Mouse (Mus musculus) inflammation-experienced regulatory T-cells, adult 6 months (primary cell): ENCODE results near the gene Prss41. TPM values are rescaled to one million over a fixed set of nuclear protein-coding genes. Genes with fewer than 3 reads are reported as not detected.

Source experiments
- ATAC-seq: one replicate; pipeline ENCODE4 v1.8.0; 2017
- polyA plus RNA-seq, 3 experiments: library from polyadenylated mRNA; unstranded; fragments of 100-300 nt; shearing (Covaris generic); gene quantifications; one replicate each; pipeline ENCODE4 v1.2.1; 2017

Gene Prss41
- polyA plus RNA-seq, 3 experiments from 2014 or later = 3.9 to 19.1 (median 13.6) TPM

GRCm38 (mm10) chr17:23825591-23825990 lies 18.4 kb downstream of the Prss41 start:
- ATAC-seq = no peak

- no peak for ATAC-seq
Observed at GRCm38 (mm10) chr17:23823614-23824013, 20.4 kb downstream of the Prss41 start.

GRCm38 (mm10) chr17:23823018-23823417 lies 21.0 kb downstream of the Prss41 start:
- ATAC-seq = no peak

- ATAC-seq = no peak
Observed at GRCm38 (mm10) chr17:23822094-23822493, 21.9 kb downstream of the Prss41 start.

- no peak for ATAC-seq
Observed at GRCm38 (mm10) chr17:23820731-23821130, 23.2 kb downstream of the Prss41 start.

GRCm38 (mm10) chr17:23819235-23819634 lies 24.7 kb downstream of the Prss41 start:
- no peak for ATAC-seq

GRCm38 (mm10) chr17:23818579-23818978 lies 25.4 kb downstream of the Prss41 start:
- ATAC-seq = no peak

GRCm38 (mm10) chr17:23815641-23816040 lies 28.3 kb downstream of the Prss41 start:
- no peak for ATAC-seq

GRCm38 (mm10) chr17:23807918-23808317 lies 36.1 kb downstream of the Prss41 start:
- ATAC-seq = no peak

- no peak for ATAC-seq
Observed at GRCm38 (mm10) chr17:23806867-23807266, 37.1 kb downstream of the Prss41 start.

- peak; percentile 8 for ATAC-seq
Observed at GRCm38 (mm10) chr17:23804426-23805085, 39.4 kb downstream of the Prss41 start.

- no peak for ATAC-seq
Observed at GRCm38 (mm10) chr17:23803366-23804041, 40.5 kb downstream of the Prss41 start.

GRCm38 (mm10) chr17:23802746-23803365 lies 41.1 kb downstream of the Prss41 start:
- peak; percentile 87 for ATAC-seq

GRCm38 (mm10) chr17:23801627-23802026 lies 42.3 kb downstream of the Prss41 start:
- ATAC-seq = no peak

GRCm38 (mm10) chr17:23797316-23797715 lies 46.7 kb downstream of the Prss41 start:
- peak; percentile 95 for ATAC-seq

GRCm38 (mm10) chr17:23795323-23795722 lies 48.6 kb downstream of the Prss41 start:
- no peak for ATAC-seq

- ATAC-seq = peak; percentile 27
Observed at GRCm38 (mm10) chr17:23791079-23791357, 53.0 kb downstream of the Prss41 start.

GRCm38 (mm10) chr17:23790269-23791078 lies 53.5 kb downstream of the Prss41 start, which contains the start of gene Srrm2:
Srrm2 (plus strand) TSS chr17:23790532.
- peak; percentile 27 for ATAC-seq

GRCm38 (mm10) chr17:23789749-23790268 lies 54.2 kb downstream of the Prss41 start:
- no peak for ATAC-seq

GRCm38 (mm10) chr17:23788973-23789372 lies 55.0 kb downstream of the Prss41 start:
- ATAC-seq = no peak
